Mouse (Mus musculus) lung, adult 2 months (tissue): ENCODE measurements around the gene Slc37a3. TPM values are rescaled to one million over a fixed set of nuclear protein-coding genes. Genes with fewer than 3 reads are reported as not detected.
"Not testable (repeated sequence)": the region's sequence is repeated elsewhere in the genome, so short reads cannot be mapped to it uniquely, and the experiment has no call there.

Source experiments
- DNase-seq: peaks from one replicate; pipeline ENCODE4 v3.0.0; 2022
- H3K4me1 ChIP-seq: fragments of 200-500 bp; 2 replicates; pipeline ENCODE4 v1.6.1; 2011; ENCODE audit warnings: low read length; ENCODE audit not compliant: control insufficient read depth, insufficient read depth
- H3K4me3 ChIP-seq: fragments of 200-500 bp; replicated peaks from 2 replicates; pipeline ENCODE3; 2011; ENCODE audit warnings: low read depth, mild to moderate bottlenecking, control low read depth, low read length; ENCODE audit errors: extremely low read depth
- CTCF ChIP-seq: fragments of 200-500 bp; IDR thresholded peaks from 2 replicates; pipeline ENCODE4 v1.5.1; 2011; ENCODE audit warnings: mild to moderate bottlenecking, low read length, control low read depth; ENCODE audit not compliant: insufficient read depth
- POLR2A ChIP-seq: fragments of 200-500 bp; IDR thresholded peaks from 2 replicates; pipeline ENCODE4 v1.6.1; 2011; ENCODE audit warnings: low read depth, mild to moderate bottlenecking, control low read depth, low read length, borderline replicate concordance; ENCODE audit errors: extremely low read depth
- WGBS: fragments of 180-500 bp; shearing (Covaris S2); methylation state at CpG from one replicate; pipeline ENCODE4 v1.1.7; 2018; 5-methylcytosine and 5-hydroxymethylcytosine counted together
- polyA plus RNA-seq: library from polyadenylated mRNA; depleted of rRNA; stranded (reverse); fragments of >200 nt; gene quantifications from 2 replicates; pipeline ENCODE4 v1.2.3, GENCODE M21; 2012; rRNA removed

Slc37a3 gene
- polyA plus RNA-seq = 13.7 and 21.1 TPM in 2 replicates

DNA sequence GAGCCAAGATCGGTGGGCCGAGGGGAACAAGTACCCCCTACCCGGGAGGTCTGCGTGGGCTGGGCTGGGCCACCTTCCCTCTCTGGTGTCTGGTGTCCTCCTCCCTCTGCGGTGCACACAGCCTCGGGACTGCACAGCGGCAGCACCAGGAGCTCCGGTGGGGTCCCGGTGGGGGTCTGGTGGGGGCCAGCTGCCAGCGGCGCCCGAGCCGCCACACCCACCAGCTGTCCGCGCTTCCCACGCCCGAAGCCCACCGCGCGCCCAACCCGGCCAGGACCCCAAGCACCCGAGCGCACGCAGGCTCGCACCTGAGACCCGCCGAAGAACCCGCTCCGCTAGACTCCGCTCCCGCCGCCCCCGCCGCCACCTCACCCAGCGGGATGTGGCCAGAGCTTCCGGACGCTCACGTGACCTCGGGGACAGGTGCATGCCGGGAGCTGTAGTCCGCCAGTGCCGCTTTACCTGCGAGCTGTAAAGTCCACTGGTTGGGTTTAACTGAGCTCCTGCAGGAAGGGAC, at the start of gene Slc37a3:
Gene Slc37a3 (minus strand): TSS at position 365 of the 517 bp plus-strand sequence.
- TF ChIP-seq CTCF (no peak), POLR2A (peak; percentile 50; the same call in 1 of the 2 replicates)
- Histone ChIP-seq H3K4me1 (peaks cover 12% of the 10 kb centered on the region), H3K4me3 (peak within 1 kb of the TSS; percentile 85)
- WGBS = 1% methylated on average over 43 of the region's 43 CpGs
- DNase-seq = peak; percentile 88

DNA sequence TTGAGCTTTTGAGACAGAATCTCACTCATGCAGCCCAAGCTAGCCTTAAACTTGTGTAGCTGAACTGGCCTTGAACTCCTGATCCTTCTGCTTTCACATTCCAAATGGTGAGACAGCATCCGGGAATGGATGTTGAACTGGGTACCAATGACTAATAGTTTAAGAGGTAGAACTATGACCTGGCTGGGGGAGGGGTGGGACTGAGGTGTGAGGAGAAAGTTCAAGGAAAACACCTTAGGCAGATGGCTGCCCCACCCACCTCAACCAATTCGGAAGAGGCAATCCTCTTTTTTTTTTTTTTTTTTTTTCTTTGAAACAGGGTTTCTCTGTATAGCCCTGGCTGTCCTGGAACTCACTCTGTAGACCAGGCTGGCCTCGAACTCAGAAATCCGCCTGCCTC, 49.2 kb upstream of the Slc37a3 start:
- TF ChIP-seq CTCF (no peak), POLR2A (no peak)
- Histone ChIP-seq H3K4me1 (no peaks in the 10 kb centered on the region), H3K4me3 (no peak overlapping the region)
- DNase-seq = no peak
- 74% methylated on average over 4 of the region's 4 CpGs for WGBS

DNA sequence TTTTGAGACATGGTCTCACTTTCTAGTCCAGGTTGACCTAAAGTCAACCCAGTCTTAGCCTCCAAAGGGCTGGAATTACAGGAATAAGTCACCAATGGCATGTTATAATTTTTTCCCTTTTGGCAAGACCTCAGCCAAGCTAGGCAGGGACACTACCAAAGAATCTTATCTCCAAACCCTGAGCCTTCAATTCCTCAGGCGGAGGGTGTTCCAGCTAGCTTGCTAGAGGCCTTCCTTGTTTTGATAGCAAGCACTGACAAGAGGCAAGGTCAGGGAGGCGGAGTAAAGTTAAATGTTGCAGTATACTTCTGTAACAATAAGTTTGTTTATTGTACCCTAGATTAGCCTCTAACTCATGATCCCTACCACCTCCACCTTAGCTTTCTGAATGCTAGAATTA, 47.7 kb upstream of the Slc37a3 start:
- H3K4me3 ChIP-seq = no peak overlapping the region
- no peaks in the 10 kb centered on the region for H3K4me1 ChIP-seq
- 72% methylated on average over 2 of the region's 2 CpGs for WGBS
- no peak for DNase-seq
- TF ChIP-seq POLR2A = no peak
- TF ChIP-seq CTCF = no peak

DNA sequence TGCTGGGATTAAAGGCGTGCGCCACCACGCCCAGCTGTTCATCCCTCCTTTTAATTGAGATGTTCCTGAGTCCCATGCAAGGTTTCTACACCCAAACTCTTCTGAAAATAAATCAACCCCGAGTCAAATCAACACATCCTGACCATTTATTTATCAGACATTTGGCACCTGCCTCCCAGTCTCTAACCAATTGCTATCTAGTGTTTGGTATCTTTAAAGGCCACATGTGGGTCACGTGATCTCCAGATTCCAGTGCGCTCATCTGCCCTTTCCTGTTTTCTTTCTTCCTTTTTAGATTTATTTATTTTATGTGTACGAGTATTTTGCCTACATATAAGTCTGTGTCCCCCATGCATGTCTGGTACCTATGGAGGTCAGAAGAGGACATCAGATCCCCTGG, 46.2 kb upstream of the Slc37a3 start:
- WGBS = 81% methylated on average over 7 of the region's 7 CpGs

DNA sequence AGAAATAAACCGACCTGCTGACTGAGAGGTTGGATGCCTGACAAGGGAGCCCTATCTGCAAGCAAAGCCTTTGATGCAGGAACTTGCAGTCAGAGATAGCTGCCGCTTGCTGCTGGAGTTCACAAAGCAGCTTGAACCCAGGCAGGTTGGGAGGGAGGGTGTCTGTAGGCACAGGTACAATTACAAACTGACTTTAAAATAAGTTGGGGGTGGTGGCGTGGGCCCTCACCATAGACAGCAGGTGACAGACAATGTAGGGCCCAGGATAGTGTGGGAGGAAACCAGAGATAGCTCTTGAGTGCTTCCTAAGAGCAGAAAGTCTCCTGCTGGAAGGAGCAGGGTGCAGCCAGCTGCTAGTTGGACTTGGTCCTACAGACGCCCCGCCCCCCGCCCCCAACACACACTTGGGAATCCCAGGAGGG, 45.7 kb upstream of the Slc37a3 start:
- Histone ChIP-seq H3K4me3 (no peak overlapping the region), H3K4me1 (no peaks in the 10 kb centered on the region)
- no peak for TF ChIP-seq POLR2A
- no peak for TF ChIP-seq CTCF
- WGBS = 57% methylated on average over 6 of the region's 6 CpGs
- no peak for DNase-seq

More for the DNA sequence above, 46.2 kb upstream of the Slc37a3 start:
- TF ChIP-seq POLR2A (no peak), CTCF (no peak)
- Histone ChIP-seq H3K4me3 (no peak overlapping the region), H3K4me1 (no peaks in the 10 kb centered on the region)
- no peak for DNase-seq

DNA sequence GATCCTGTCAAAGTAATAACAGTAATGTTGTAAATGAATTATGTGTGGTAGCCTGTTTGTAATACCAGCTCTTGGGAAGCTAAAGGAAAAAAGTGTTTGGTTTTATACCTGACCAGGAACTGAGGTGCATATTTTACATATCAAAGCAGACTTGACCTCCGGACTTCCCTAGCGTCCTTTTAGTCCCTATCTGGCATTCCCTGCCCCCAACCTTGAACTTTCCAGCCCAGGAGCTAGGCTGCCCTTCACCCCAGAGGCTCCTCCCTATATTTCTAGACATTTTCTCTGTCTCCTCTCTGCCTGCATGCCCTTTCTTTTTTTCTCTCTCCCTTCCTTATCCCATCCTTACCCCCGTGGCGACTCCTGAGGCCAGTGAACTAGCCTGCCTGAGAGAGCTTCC, 43.4 kb upstream of the Slc37a3 start:
- Histone ChIP-seq H3K4me1 (no peaks in the 10 kb centered on the region), H3K4me3 (no peak overlapping the region)
- 44% methylated on average over 4 of the region's 4 CpGs for WGBS
- no peak for DNase-seq
- no peak for TF ChIP-seq POLR2A
- TF ChIP-seq CTCF = no peak

DNA sequence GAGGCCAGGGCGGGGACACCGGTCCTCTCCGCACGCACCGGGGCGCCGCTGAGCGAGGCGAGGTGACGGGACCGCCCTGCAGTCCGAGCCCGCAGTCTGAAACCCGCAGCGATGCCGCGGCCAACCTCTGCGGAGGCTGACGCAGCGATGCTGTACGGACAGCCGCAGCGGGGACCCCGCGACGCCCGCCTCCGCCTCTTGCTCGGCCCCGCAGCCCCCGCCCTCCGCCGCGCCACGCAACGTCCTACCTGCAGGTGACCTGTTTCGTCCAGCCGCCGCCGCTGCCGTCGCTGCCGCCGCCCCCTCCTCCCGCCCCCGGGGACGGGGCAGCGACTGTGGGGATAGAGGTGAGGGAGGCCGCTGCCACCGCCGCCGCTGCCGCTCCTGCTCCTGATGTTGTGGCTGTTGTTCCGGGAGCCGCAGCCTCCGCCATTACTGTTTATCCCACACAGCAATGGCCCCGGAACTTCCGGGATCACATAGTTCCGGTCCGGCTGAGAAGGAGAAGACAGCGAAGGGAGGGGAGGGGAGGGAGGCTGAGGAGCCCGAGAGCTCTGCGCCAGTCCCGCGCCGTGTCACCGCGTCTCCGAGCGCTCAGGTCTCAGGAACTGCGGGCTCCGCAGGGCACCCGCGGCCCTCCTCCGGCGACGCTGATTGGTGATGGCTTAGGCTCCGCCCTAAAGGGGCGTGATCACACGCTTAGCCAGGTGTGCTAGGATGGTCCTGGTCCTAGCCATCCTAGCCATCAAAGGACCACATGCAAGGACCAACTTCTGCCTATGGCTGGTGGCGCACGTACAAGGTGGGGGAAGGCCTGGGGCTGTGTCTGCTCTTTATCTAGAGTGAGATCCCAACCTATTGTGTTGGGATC, 42.6 kb upstream of the Slc37a3 start, which contains the start of gene Mkrn1:
Gene Mkrn1 (minus strand): TSS at position 612 of the 871 bp plus-strand sequence.
- Histone ChIP-seq H3K4me3 (peak within 1 kb of the TSS; percentile 64), H3K4me1 (no peaks in the 10 kb centered on the region)
- no peak for TF ChIP-seq CTCF
- peak; percentile 62; the same call in 1 of the 2 replicates for TF ChIP-seq POLR2A
- under 1% methylated on average over 78 of the region's 82 CpGs for WGBS
- DNase-seq = peak; percentile 84

DNA sequence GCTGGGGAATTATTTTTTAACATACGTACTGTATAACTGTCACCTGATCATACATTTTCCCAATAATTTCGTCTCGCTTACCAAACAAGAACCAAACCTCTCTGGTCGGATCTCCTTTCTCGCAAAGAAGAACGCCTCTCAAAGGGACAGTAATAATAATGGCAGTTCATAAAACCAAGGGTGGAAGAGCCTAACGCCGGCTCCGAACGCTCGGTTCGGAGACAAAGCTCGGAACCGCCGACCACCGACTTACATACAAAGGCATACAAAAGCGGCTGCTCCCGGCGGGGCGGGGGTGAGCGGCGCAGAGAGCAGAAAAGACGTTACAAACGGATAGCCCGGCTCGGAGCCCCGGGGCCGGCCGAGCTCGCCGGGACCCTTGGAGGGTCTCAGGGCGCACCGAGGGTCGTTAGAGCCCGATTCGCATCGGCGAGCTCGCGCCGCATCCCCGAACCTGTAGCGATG, 41.9 kb upstream of the Slc37a3 start:
- WGBS = under 1% methylated on average over 43 of the region's 43 CpGs
- DNase-seq = no peak
- TF ChIP-seq POLR2A (no peak), CTCF (no peak)
- Histone ChIP-seq H3K4me3 (peak overlapping the region; percentile 64), H3K4me1 (no peaks in the 10 kb centered on the region; the same call in 1 of the 2 replicates)

DNA sequence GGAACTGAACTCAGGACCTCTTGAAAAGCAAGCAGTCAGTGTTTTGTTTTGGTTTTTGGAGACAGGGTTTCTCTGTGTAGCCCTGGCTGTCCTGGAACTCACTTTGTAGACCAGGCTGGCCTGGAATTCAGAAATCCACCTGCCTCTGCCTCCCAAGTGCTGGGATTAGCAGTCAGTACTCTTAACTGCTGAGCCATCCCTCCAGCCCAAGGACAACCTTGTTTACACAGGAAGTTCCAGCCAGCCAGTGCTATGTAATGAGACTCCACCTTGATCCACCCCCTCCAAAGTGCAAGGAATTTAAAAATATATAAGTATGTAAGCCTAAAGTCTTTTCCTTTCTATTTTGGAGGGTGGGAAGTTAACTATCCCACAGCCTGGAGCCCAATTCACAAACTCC, 39.2 kb upstream of the Slc37a3 start:
- H3K4me3 ChIP-seq, DNase-seq, H3K4me1 ChIP-seq: not testable (repeated sequence)

DNA sequence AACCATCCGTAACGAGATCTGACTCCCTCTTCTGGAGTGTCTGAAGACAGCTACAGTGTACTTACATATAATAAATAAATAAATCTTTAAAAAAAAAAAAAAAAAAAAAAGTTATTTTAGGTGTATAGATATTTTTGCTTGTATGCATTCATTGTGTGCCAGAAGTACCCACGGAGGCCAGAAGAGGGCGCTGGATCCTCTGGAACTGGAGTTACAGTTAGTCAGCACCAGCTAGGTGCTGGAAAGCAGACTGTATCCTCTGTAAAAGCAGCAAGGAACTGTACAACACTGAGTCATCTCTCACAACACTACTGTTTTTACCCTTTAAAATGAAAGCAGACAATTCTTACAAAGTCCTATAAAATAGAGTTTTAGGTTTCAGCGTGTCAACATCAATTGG, 38.3 kb upstream of the Slc37a3 start:
- 54% methylated on average over 3 of the region's 5 CpGs for WGBS
- Histone ChIP-seq H3K4me1 (no peaks in the 10 kb centered on the region; the same call in 1 of the 2 replicates), H3K4me3 (no peak overlapping the region)
- TF ChIP-seq CTCF (peak; percentile 67), POLR2A (no peak)
- peak; percentile 56 for DNase-seq
